Mouse (Mus musculus) stomach, embryonic 15.5 days (tissue): Measurements from ENCODE around the gene Ceacam10. TPM values are rescaled to one million over a fixed set of nuclear protein-coding genes. Genes with fewer than 3 reads are reported as not detected.
"Not testable (repeated sequence)": the region's sequence is repeated elsewhere in the genome, so short reads cannot be mapped to it uniquely, and the experiment has no call there.

Experiments
- ATAC-seq: fragments of 200-750 bp; cut with Nextera tagmentation; 2 replicates; pipeline ENCODE4 v1.8.0; 2017; ENCODE audit warnings: low read depth, moderate number of reproducible peaks, moderate TSS enrichment; ENCODE audit not compliant: insufficient read depth, low FRiP score
- H3K27ac ChIP-seq: fragments of 300-500 bp; sonication (generic); 2 replicates; pipeline ENCODE4 v1.5.1; 2015; ENCODE audit warnings: mild to moderate bottlenecking, inconsistent platforms
- H3K27me3 ChIP-seq: fragments of 300-500 bp; sonication (generic); replicated peaks from 2 replicates; pipeline ENCODE4 v1.6.1; 2015; ENCODE audit warnings: inconsistent platforms
- H3K36me3 ChIP-seq: fragments of 300-500 bp; sonication (generic); 2 replicates; pipeline ENCODE4 v1.6.1; 2015; ENCODE audit warnings: inconsistent platforms
- H3K4me1 ChIP-seq: fragments of 300-500 bp; sonication (generic); 2 replicates; pipeline ENCODE4 v1.6.1; 2015; ENCODE audit warnings: inconsistent platforms
- H3K4me2 ChIP-seq: fragments of 300-500 bp; sonication (generic); 2 replicates; pipeline ENCODE4 v1.6.1; 2015; ENCODE audit warnings: mild to moderate bottlenecking, inconsistent platforms
- H3K4me3 ChIP-seq: fragments of 300-500 bp; sonication (generic); replicated peaks from 2 replicates; pipeline ENCODE4 v1.5.1; 2015; ENCODE audit warnings: inconsistent platforms
- H3K9ac ChIP-seq: fragments of 300-500 bp; sonication (generic); 2 replicates; pipeline ENCODE4 v1.6.1; 2015; ENCODE audit warnings: inconsistent platforms
- H3K9me3 ChIP-seq: fragments of 300-500 bp; sonication (generic); 2 replicates; pipeline ENCODE4 v1.6.1; 2016; ENCODE audit warnings: inconsistent platforms
- WGBS: fragments of 180-500 bp; shearing (Covaris S2); methylation state at CpG from one replicate; pipeline ENCODE4 v1.1.7; 2015; 5-methylcytosine and 5-hydroxymethylcytosine counted together
- polyA plus RNA-seq: library from polyadenylated mRNA; unstranded; fragments of >200 nt; fragmentation: Nextera tagmentation; extraction: Ambion mirVana; gene quantifications from 2 replicates; pipeline ENCODE4 v1.2.1, GENCODE M21; 2015

The Ceacam10 gene
- 0.95 and 1.2 TPM in 2 replicates for polyA plus RNA-seq

GRCm38 (mm10) chr7:24776918-24777317 lies at the start of gene Ceacam10:
TSS of gene Ceacam10 (plus strand) at chr7:24777206.
- not testable (repeated sequence) for H3K4me1 ChIP-seq, H3K27ac ChIP-seq, ATAC-seq, H3K36me3 ChIP-seq, H3K4me2 ChIP-seq, H3K4me3 ChIP-seq, H3K27me3 ChIP-seq, H3K9me3 ChIP-seq, H3K9ac ChIP-seq
- 33% methylated on average over 4 of the region's 4 CpGs for WGBS

DNA sequence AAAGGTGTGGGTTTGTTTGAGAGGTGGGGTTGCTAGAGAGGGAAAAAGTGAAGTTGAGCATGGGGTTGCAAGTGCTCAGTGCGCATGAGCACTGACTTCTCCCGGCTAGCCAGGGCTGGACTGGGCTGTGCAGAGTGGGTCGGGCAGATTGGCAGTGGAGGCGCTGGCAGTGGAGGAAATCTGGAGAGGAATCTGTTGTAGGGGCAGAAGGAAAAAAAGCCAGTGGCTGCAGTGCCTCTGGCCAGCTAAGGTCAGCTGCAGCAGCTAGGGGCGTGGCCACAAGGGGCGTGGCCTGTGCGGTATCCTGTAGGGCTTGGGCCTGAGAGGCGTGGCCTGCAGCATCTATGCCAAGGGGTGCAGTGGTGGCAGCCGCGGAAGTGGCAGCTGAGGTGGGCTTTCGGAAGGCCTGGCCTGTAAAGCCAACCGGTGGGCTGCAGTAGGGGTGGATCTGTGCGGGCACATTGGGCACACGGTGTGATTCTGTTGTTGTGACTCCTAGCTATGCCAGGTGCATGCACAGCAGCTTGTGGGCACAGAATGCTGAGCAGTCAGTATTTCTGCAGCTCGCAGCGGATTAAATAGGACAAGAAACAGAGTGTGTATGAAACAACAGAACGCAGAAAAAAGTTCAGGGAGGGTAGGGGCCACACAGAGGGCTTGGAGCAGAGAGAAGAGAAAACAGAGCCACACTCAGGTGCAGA lies 40.9 kb upstream of the Ceacam10 start:
- Histone ChIP-seq H3K4me3 (no peak overlapping the region), H3K9me3 (no peaks in the 10 kb centered on the region), H3K27me3 (no peaks in the 10 kb centered on the region), H3K27ac (no peak overlapping the region), H3K4me1 (0 out of 2 replicates have a peak, but pooled peaks cover 7% of the 10 kb centered on the region), H3K4me2 (peak overlapping the region; percentile 24; the same call in 1 of the 2 replicates), H3K36me3 (no peaks in the 10 kb centered on the region), H3K9ac (no peak overlapping the region)
- WGBS: 14% methylated on average over 17 of the region's 17 CpGs
- ATAC-seq: no peak; the same call in 1 of the 2 replicates

DNA sequence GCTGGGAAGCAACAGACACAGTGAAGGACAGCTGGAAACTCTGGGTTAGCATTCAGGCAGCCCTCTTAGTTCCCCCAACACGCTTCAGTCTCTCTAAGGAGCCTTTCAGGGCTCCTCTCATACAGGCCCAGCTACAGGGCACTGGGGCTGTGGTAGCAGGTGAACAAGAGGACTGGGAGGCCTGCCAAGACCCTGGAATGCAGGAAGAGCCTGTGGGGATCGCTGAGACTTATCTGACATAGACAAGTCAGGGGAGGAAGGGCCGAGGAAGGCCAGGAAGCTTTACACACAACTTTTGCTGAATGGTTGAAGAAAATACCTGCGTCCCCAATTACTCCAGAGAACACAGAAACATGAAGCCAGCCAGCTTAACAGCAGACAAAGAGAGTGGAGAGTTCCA lies 26.3 kb upstream of the Ceacam10 start:
- ATAC-seq: no peak
- Histone ChIP-seq H3K4me1 (no peaks in the 10 kb centered on the region), H3K4me3 (no peak overlapping the region), H3K9me3 (no peaks in the 10 kb centered on the region), H3K36me3 (no peaks in the 10 kb centered on the region), H3K27me3 (no peaks in the 10 kb centered on the region), H3K9ac (no peak overlapping the region), H3K27ac (no peak overlapping the region), H3K4me2 (no peak overlapping the region)
- WGBS: 39% methylated on average over 4 of the region's 4 CpGs

DNA sequence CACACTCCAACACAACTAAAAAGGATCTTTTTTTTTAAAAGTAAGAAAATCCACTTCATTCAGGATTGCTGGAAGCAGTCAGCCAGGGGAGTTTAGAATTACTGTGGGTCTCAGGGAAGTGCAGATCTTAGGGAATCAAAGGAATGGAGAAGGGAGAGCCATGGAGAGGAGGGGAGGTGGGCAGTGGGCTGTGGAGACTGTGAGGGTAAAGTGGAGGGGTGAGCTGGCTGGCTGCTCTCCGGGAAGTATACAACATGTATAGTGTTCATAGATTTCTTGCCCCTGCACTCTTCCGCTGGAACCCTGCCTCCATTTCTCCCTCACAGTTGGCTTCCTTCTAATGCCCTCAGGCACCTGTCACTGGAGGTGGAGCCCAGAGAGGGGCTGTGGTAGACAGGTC lies 25.4 kb upstream of the Ceacam10 start:
- ATAC-seq: no peak
- Histone ChIP-seq H3K9me3 (no peaks in the 10 kb centered on the region), H3K9ac (no peak overlapping the region), H3K4me3 (no peak overlapping the region), H3K36me3 (no peaks in the 10 kb centered on the region), H3K27me3 (no peaks in the 10 kb centered on the region), H3K27ac (no peak overlapping the region), H3K4me2 (no peak overlapping the region), H3K4me1 (no peaks in the 10 kb centered on the region)
- 91% methylated on average over 2 of the region's 2 CpGs for WGBS

- H3K4me2 ChIP-seq: no peak overlapping the region
- no peaks in the 10 kb centered on the region for H3K27me3 ChIP-seq
- WGBS: 70% methylated on average over 5 of the region's 5 CpGs
- H3K9me3 ChIP-seq: no peaks in the 10 kb centered on the region
- ATAC-seq: no peak
- H3K9ac ChIP-seq: no peak overlapping the region
- H3K27ac ChIP-seq: no peak overlapping the region
- no peak overlapping the region for H3K4me3 ChIP-seq
- no peaks in the 10 kb centered on the region for H3K36me3 ChIP-seq
- no peaks in the 10 kb centered on the region for H3K4me1 ChIP-seq
Measured at GRCm38 (mm10) chr7:24753476-24753875, 23.5 kb upstream of the Ceacam10 start.

- Histone ChIP-seq H3K4me3 (no peak overlapping the region), H3K9me3 (no peaks in the 10 kb centered on the region), H3K4me1 (no peaks in the 10 kb centered on the region), H3K36me3 (no peaks in the 10 kb centered on the region), H3K9ac (no peak overlapping the region), H3K27ac (no peak overlapping the region), H3K27me3 (no peaks in the 10 kb centered on the region), H3K4me2 (no peak overlapping the region)
- ATAC-seq: no peak
- WGBS: 63% methylated on average over 1 of the region's 1 CpGs
Measured at GRCm38 (mm10) chr7:24758520-24758919, 18.5 kb upstream of the Ceacam10 start.

- Histone ChIP-seq H3K27ac (no peak within 1 kb of the TSS), H3K4me1 (no peaks in the 10 kb centered on the region), H3K36me3 (no peaks in the 10 kb centered on the region), H3K4me3 (no peak within 1 kb of the TSS), H3K9me3 (no peaks in the 10 kb centered on the region), H3K27me3 (no peaks in the 10 kb centered on the region), H3K9ac (no peak within 1 kb of the TSS), H3K4me2 (no peak within 1 kb of the TSS)
- WGBS: 61% methylated on average over 6 of the region's 6 CpGs
- ATAC-seq: no peak
Measured at GRCm38 (mm10) chr7:24760211-24760610, 16.8 kb upstream of the Ceacam10 start, which contains the start of gene Cd177. TSS of gene Cd177 (minus strand) at chr7:24760311.

- H3K27me3 ChIP-seq: no peaks in the 10 kb centered on the region
- no peaks in the 10 kb centered on the region for H3K36me3 ChIP-seq
- H3K27ac ChIP-seq: no peak overlapping the region
- 69% methylated on average over 6 of the region's 6 CpGs for WGBS
- no peak overlapping the region for H3K4me2 ChIP-seq
- no peaks in the 10 kb centered on the region for H3K4me1 ChIP-seq
- ATAC-seq: no peak
- no peaks in the 10 kb centered on the region for H3K9me3 ChIP-seq
- H3K9ac ChIP-seq: no peak overlapping the region
- H3K4me3 ChIP-seq: no peak overlapping the region
Measured at GRCm38 (mm10) chr7:24761161-24761560, 15.8 kb upstream of the Ceacam10 start.

DNA sequence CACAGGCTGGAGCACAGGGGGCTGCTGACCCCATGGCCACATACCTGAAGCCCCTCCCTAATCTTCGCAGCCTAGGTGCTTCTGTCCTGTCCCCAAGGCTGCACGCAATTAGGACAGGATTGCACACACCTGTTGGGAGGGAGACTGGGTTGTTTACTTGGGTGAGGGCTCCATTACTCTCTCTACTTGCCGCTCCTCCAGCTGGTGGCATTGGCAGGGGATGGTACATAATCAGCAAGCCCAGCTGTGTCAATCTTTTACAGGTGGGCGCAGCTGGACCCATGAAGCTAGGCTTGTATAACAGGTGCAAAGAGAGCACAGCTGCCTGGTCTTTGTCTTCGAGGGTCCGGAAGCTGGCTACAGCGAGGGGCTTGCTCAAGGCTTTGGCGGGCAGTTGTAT lies 14.4 kb upstream of the Ceacam10 start:
- Histone ChIP-seq H3K36me3 (no peaks in the 10 kb centered on the region), H3K4me2 (no peak overlapping the region), H3K27me3 (no peaks in the 10 kb centered on the region), H3K4me3 (no peak overlapping the region), H3K9me3 (no peaks in the 10 kb centered on the region), H3K4me1 (no peaks in the 10 kb centered on the region), H3K27ac (no peak overlapping the region), H3K9ac (no peak overlapping the region)
- 71% methylated on average over 8 of the region's 8 CpGs for WGBS
- ATAC-seq: no peak

DNA sequence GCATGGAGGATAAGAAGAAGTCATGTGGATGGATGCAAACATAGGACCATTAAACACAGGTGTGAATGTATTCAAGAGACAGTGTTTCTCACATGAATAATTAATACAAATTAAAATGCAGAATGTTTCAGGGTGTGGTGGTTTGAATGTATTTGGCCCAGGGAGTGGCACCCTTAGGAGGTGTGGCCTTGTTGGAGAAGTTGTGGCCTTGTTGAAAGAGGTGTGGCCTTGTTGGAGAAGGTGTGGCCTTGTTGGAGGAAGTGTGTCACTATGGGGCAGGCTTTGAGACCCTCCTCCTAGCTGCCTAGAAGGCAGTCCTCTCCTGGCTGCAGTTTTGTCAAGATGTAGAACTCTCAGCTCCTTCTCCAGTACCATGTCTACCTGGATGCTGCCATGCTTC lies 5.6 kb upstream of the Ceacam10 start:
- no peak for ATAC-seq

DNA sequence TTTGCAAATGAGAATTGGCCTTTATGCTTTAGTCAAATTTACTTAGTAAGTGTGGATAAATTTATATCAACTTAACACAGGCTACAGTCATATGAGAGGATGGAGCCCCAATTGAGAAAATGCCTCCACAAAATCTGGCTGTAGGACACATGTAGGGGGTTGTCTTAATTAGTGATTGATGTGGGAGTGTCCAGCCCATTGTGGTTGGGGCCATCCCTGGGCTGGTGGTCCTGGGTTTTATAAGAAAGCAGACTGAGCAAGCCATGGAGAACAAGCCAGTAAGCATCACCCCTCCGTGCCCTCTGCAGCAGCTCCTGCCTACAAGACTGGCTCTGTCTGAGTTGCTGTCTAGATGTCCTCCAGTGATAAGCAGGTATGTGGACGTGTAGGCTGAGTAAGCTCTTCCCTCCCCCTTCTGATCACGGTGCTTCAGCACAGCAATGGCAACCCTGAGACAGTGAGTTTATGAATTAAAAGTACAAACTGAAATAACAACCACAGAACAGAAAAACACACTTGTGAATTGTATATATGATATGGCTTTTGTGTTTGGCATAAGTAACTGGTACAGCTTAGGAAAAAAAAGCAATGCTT lies 3.0 kb upstream of the Ceacam10 start:
- Histone ChIP-seq H3K9ac (no peak overlapping the region), H3K27me3 (no peaks in the 10 kb centered on the region), H3K4me3 (no peak overlapping the region), H3K27ac (no peak overlapping the region), H3K4me1 (no peaks in the 10 kb centered on the region), H3K9me3 (no peaks in the 10 kb centered on the region), H3K4me2 (no peak overlapping the region), H3K36me3 (no peaks in the 10 kb centered on the region)
- 48% methylated on average over 3 of the region's 3 CpGs for WGBS
- ATAC-seq: no peak

More for the DNA sequence above, 5.6 kb upstream of the Ceacam10 start:
- no peaks in the 10 kb centered on the region for H3K4me1 ChIP-seq
- H3K36me3 ChIP-seq: no peaks in the 10 kb centered on the region
- H3K9me3 ChIP-seq: no peaks in the 10 kb centered on the region
- no peak overlapping the region for H3K27ac ChIP-seq
- no peak overlapping the region for H3K9ac ChIP-seq
- H3K4me2 ChIP-seq: no peak overlapping the region
- no peaks in the 10 kb centered on the region for H3K27me3 ChIP-seq
- no peak overlapping the region for H3K4me3 ChIP-seq

DNA sequence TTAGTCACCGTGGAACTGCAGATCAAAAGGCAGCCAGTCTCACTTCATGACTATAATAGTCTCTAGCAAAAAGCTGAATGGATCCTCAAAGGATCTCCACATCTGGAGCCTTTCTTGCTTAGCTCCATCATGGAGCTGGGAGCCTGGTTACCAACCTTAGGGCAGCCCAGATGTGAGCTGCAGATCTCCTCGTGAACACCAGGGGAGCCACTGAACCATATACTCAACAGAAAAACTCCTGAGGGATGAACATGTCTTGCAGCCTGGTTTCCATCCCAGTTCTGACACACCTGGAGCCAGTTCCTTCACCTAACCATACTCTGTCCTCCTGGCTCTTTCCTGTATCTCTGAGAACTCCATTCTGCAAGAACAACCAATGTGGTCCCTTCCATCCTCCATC lies 861 bp upstream of the Ceacam10 start:
- H3K36me3 ChIP-seq: no peaks in the 10 kb centered on the region
- no peaks in the 10 kb centered on the region for H3K27me3 ChIP-seq
- ATAC-seq: no peak
- H3K9me3 ChIP-seq: no peaks in the 10 kb centered on the region
- WGBS: 77% methylated on average over 2 of the region's 2 CpGs
- no peak overlapping the region for H3K27ac ChIP-seq
- H3K4me2 ChIP-seq: no peak overlapping the region
- H3K4me1 ChIP-seq: no peaks in the 10 kb centered on the region
- no peak overlapping the region for H3K9ac ChIP-seq
- no peak overlapping the region for H3K4me3 ChIP-seq
